Mouse (Mus musculus): ENCODE data around the gene Vmo1.

GRCm38 (mm10) chr11:70551526-70551925 lies 37.1 kb upstream of the Vmo1 start:
- no peak for TF ChIP-seq EP300 (IDR thresholded peaks at IDR 0.05; ENCODE audit: low read depth)
- no peak for TF ChIP-seq CTCF (IDR thresholded peaks at IDR 0.05; ENCODE audit: low read depth)
